Mouse (Mus musculus) gastrocnemius, adult 2 months (tissue): ENCODE data around the gene Gm17018. TPM values are rescaled to one million over a fixed set of nuclear protein-coding genes. Genes with fewer than 3 reads are reported as not detected.

Experiments
- DNase-seq: peaks from one replicate; pipeline ENCODE4 v3.0.0; 2022
- H3K27ac ChIP-seq: fragments of 200-600 bp; 2 replicates; pipeline ENCODE4 v1.8.1; 2022; ENCODE audit warnings: mild to moderate bottlenecking
- H3K4me3 ChIP-seq: fragments of 200-600 bp; 2 replicates; pipeline ENCODE4 v1.8.1; 2022; ENCODE audit warnings: mild to moderate bottlenecking, moderate library complexity
- CTCF ChIP-seq: fragments of 200-600 bp; IDR thresholded peaks from 2 replicates; pipeline ENCODE4 v1.8.1; 2022; ENCODE audit warnings: antibody characterized with exemption, mild to moderate bottlenecking, moderate library complexity
- intact Hi-C: fragments of 180-260 bp; cut with DNase I; formaldehyde crosslinking; loops from one replicate; pipeline ENCODE4 v1.15.1; 2025
- total RNA-seq, 2 experiments: library from RNA; stranded (reverse); gene quantifications; 2 replicates each; pipeline ENCODE4 v1.2.3; 2021

Gm17018 gene
- total RNA-seq, 2 experiments from 2014 or later = 19.5 to 19.6 TPM

GRCm38 (mm10) chr19:45565925-45566715 is 5.7 kb downstream of the Gm17018 start:
- H3K4me3 ChIP-seq = no peak overlapping the region
- H3K27ac ChIP-seq = no peak overlapping the region
- no peak for DNase-seq
- intact Hi-C loops = no loop called here
- no peak for TF ChIP-seq CTCF

GRCm38 (mm10) chr19:45567367-45567766 is 7.0 kb downstream of the Gm17018 start:
- DNase-seq = no peak
- H3K27ac ChIP-seq = no peak overlapping the region
- H3K4me3 ChIP-seq = no peak overlapping the region
- TF ChIP-seq CTCF = no peak
- intact Hi-C loops = no loop called here

GRCm38 (mm10) chr19:45573033-45573432 is 12.6 kb downstream of the Gm17018 start:
- Histone ChIP-seq H3K27ac (no peak overlapping the region), H3K4me3 (no peak overlapping the region)
- intact Hi-C loops = loop anchor here (1.0 kb wide), 1 partner anchor 173 kb away; no protein-coding TSS in a partner anchor
- DNase-seq = no peak
- TF ChIP-seq CTCF = no peak

- H3K4me3 ChIP-seq = no peak overlapping the region
- no peak overlapping the region; the same call in 1 of the 2 replicates for H3K27ac ChIP-seq
- peak; percentile 83 for DNase-seq
- TF ChIP-seq CTCF = peak; percentile 91
- intact Hi-C loops = loop anchor here (1.0 kb wide), 1 partner anchor 172 kb away; no protein-coding TSS in a partner anchor
Observed at GRCm38 (mm10) chr19:45573861-45574267, 13.4 kb downstream of the Gm17018 start.

- TF ChIP-seq CTCF = no peak
- intact Hi-C loops = no loop called here
- Histone ChIP-seq H3K4me3 (no peak overlapping the region), H3K27ac (no peak overlapping the region; the same call in 1 of the 2 replicates)
- no peak for DNase-seq
Observed at GRCm38 (mm10) chr19:45574339-45574898, 14.0 kb downstream of the Gm17018 start.

GRCm38 (mm10) chr19:45574941-45575631 is 14.7 kb downstream of the Gm17018 start:
- DNase-seq = no peak
- no peak for TF ChIP-seq CTCF
- Histone ChIP-seq H3K4me3 (peak overlapping the region; percentile 9; the same call in 1 of the 2 replicates), H3K27ac (peak overlapping the region; percentile 48; the same call in 1 of the 2 replicates)
- intact Hi-C loops = no loop called here

GRCm38 (mm10) chr19:45575632-45576001 is 15.2 kb downstream of the Gm17018 start:
- no peak overlapping the region for H3K27ac ChIP-seq
- intact Hi-C loops = no loop called here
- no peak for TF ChIP-seq CTCF
- DNase-seq = no peak
- H3K4me3 ChIP-seq = peak overlapping the region; percentile 9; the same call in 1 of the 2 replicates

- no peak for DNase-seq
- no peak for TF ChIP-seq CTCF
- intact Hi-C loops = no loop called here
- Histone ChIP-seq H3K4me3 (no peak overlapping the region), H3K27ac (no peak overlapping the region)
Observed at GRCm38 (mm10) chr19:45577141-45577750, 16.8 kb downstream of the Gm17018 start.

GRCm38 (mm10) chr19:45578976-45579375 is 18.6 kb downstream of the Gm17018 start:
- H3K4me3 ChIP-seq = no peak overlapping the region
- DNase-seq = no peak
- TF ChIP-seq CTCF = no peak
- H3K27ac ChIP-seq = no peak overlapping the region
- intact Hi-C loops = no loop called here

GRCm38 (mm10) chr19:45579416-45579815 is 19.0 kb downstream of the Gm17018 start:
- intact Hi-C loops = no loop called here
- Histone ChIP-seq H3K4me3 (no peak overlapping the region), H3K27ac (no peak overlapping the region)

GRCm38 (mm10) chr19:45580235-45580634 is 19.8 kb downstream of the Gm17018 start:
- TF ChIP-seq CTCF = no peak
- H3K27ac ChIP-seq = no peak overlapping the region
- intact Hi-C loops = no loop called here
- DNase-seq = no peak
- H3K4me3 ChIP-seq = no peak overlapping the region

More at GRCm38 (mm10) chr19:45579416-45579815, 19.0 kb downstream of the Gm17018 start:
- DNase-seq = no peak
- TF ChIP-seq CTCF = no peak

- Histone ChIP-seq H3K27ac (no peak overlapping the region), H3K4me3 (no peak overlapping the region)
- intact Hi-C loops = no loop called here
- peak; percentile 65 for TF ChIP-seq CTCF
- peak; percentile 43 for DNase-seq
Observed at GRCm38 (mm10) chr19:45581257-45581656, 20.8 kb downstream of the Gm17018 start.
